Mouse (Mus musculus): ENCODE results near the gene Kyat3. TPM values are rescaled to one million over a fixed set of nuclear protein-coding genes. Genes with fewer than 3 reads are reported as not detected.
"Not testable (repeated sequence)": the region's sequence is repeated elsewhere in the genome, so short reads cannot be mapped to it uniquely, and the experiment has no call there.

The Kyat3 gene
- total and polyA plus RNA-seq, 2 experiments: 58.9 to 369 TPM

DNA sequence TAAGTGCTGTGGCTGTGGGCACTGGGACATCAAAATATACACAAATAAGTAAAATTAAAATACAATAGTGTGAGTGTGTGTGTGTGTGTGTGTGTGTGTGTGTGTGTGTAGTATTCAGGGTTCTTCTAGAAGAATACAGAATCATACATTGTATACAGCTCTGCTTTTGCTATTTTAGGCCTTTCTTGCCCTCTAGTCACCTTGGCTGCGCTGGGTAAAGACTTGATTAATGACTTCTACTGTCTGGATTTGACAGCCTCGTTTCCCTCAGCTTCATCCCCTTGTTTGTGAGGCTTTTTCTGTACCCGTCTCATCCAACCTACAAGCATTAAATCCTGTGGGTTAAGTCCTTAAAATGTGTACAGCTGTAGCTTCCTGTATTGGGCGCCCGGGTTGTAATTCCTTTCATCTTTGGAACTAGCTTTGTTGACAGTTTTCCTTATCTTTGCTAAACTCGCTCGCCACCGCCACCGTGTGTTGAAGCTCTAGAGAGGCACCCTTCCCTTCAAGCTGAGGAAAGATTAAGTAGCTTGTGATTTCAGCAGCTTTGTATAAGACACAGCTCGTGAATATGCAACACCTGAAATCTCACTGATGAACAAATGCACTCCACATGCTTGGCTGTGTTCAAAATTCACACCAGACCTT lies 9.6 kb downstream of the Kyat3 start:
- Histone ChIP-seq H3K36me3 (ENCODE audit: control insufficient read depth, insufficient read depth, low read length) (no peaks in the 10 kb centered on the region; the same call in 1 of the 2 replicates), H3K9ac (ENCODE audit: low read depth, low read length) (no peak overlapping the region; the same call in 1 of the 2 replicates), H3K27me3 (ENCODE audit: control insufficient read depth, insufficient read depth, low read length) (no peaks in the 10 kb centered on the region), H3K4me3 (ENCODE audit: insufficient read depth, low read depth, low read length) (no peak overlapping the region), H3K27ac (replicated peaks; ENCODE audit: insufficient read depth, low read depth, low read length) (peak overlapping the region; percentile 76), H3K4me1 (ENCODE audit: control insufficient read depth, insufficient read depth, low read length) (peaks cover 21% of the 10 kb centered on the region), H3K79me2 (ENCODE audit: control insufficient read depth, insufficient read depth, low read length) (no peaks in the 10 kb centered on the region)
- 9% methylated on average over 10 of the region's 10 CpGs for WGBS
- TF ChIP-seq CTCF (IDR thresholded peaks at IDR 0.05; ENCODE audit: low read depth, low read length) (peak; percentile 73), POLR2A (IDR thresholded peaks at IDR 0.05; ENCODE audit: extremely low read depth, insufficient read depth, low read length) (no peak)
- DNase-seq (ENCODE audit: extremely low read depth, low read depth, low spot score): peak; percentile 75

DNA sequence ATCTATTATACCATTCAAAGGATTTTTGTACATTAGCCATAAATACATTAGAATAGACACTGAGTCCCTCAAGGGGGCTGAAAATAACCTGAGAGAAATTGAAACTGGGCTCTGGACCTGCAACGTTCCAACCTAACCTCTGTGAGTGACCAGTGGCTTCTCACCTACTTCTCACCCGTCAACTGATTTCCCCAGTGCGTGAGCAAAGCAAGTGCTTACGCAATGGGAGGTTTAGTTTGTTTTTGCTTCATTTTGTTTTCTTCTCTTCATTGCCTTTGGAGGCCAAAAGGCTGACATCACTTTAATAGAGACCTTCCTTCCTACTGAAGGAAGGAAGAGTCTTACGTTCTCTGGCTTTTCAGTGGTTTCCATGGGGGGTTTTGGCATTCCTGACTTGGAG lies 10.5 kb downstream of the Kyat3 start:
- H3K79me2 ChIP-seq (ENCODE audit: control insufficient read depth, insufficient read depth, low read length): no peaks in the 10 kb centered on the region
- no peaks in the 10 kb centered on the region for H3K27me3 ChIP-seq (ENCODE audit: control insufficient read depth, insufficient read depth, low read length)
- TF ChIP-seq CTCF (IDR thresholded peaks at IDR 0.05; ENCODE audit: low read depth, low read length) (no peak), POLR2A (IDR thresholded peaks at IDR 0.05; ENCODE audit: extremely low read depth, insufficient read depth, low read length) (no peak)
- no peak overlapping the region for H3K4me3 ChIP-seq (ENCODE audit: insufficient read depth, low read depth, low read length)
- H3K27ac ChIP-seq (replicated peaks; ENCODE audit: insufficient read depth, low read depth, low read length): peak overlapping the region; percentile 97
- H3K36me3 ChIP-seq (ENCODE audit: control insufficient read depth, insufficient read depth, low read length): no peaks in the 10 kb centered on the region; the same call in 1 of the 2 replicates
- H3K9ac ChIP-seq (ENCODE audit: low read depth, low read length): peak overlapping the region; percentile 17; the same call in 1 of the 2 replicates
- H3K4me1 ChIP-seq (ENCODE audit: control insufficient read depth, insufficient read depth, low read length): peaks cover 19% of the 10 kb centered on the region
- peak; percentile 95 for DNase-seq (ENCODE audit: extremely low read depth, low read depth, low spot score)
- 28% methylated on average over 5 of the region's 5 CpGs for whole genome bisulfite sequencing

DNA sequence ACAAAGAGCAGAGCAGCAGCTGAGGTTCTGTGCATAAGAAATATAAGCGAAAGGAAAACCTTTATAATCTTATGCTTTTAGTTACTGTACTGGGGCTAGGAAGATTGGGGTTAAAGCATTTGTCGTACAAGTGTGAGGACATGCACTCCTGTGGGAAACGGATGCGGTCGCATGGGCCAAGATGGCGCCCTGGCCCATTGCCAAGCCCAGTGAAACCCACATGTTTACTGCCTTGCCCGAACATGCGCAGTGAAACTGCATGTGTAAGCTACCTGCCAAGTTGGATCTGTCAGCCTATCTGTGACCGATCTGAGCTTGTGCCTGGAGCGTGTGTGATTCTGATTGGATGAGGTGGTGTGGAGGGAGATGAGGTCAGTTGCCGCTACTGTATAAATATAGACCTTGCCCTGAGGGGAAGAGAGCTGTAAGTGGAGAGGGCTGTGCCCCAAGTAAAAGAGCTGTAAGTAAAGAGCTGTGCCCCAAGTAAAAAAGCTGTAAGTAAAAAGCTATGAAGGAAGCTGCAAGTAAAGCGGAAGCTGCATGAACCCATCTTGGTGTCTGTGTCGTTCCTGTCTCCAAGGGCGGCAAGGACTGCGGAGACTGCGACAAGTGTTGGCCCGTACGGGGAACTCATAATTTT lies 11.7 kb downstream of the Kyat3 start:
- peak; percentile 93 for DNase-seq (ENCODE audit: extremely low read depth, low read depth, low spot score)
- Histone ChIP-seq H3K27ac (replicated peaks; ENCODE audit: insufficient read depth, low read depth, low read length) (peak overlapping the region; percentile 97), H3K4me1 (ENCODE audit: control insufficient read depth, insufficient read depth, low read length) (peaks cover 12% of the 10 kb centered on the region), H3K9ac (ENCODE audit: low read depth, low read length) (peak overlapping the region; percentile 97), H3K4me3 (ENCODE audit: insufficient read depth, low read depth, low read length) (peak overlapping the region; percentile 71)
- 32% methylated on average over 18 of the region's 18 CpGs for WGBS
- not testable (repeated sequence) for H3K79me2 ChIP-seq (ENCODE audit: control insufficient read depth, insufficient read depth, low read length); H3K27me3 ChIP-seq (ENCODE audit: control insufficient read depth, insufficient read depth, low read length); H3K36me3 ChIP-seq (ENCODE audit: control insufficient read depth, insufficient read depth, low read length)
- TF ChIP-seq POLR2A (IDR thresholded peaks at IDR 0.05; ENCODE audit: extremely low read depth, insufficient read depth, low read length): peak; percentile 74; the same call in 1 of the 2 replicates

DNA sequence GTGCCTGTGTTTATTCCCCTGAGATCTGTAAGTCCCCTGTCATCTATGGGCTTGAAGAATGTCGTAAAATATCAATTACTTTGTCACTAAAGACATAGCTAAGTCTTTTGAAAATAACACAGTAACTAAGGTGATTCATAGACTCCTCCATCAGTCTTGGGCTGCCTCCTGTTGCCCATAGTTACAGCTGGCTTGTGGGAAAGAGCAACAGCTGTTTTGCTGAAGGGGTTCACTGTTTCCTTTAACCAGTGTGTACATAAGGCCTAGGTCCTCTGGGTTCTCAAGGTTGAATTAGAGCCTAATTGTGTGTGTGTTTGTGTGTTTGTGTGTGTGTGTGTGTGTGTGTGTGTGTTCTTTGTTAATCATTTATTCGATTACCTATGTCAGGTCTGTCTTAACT lies 24.6 kb downstream of the Kyat3 start:
- DNase-seq (ENCODE audit: extremely low read depth, low read depth, low spot score): no peak
- H3K9ac ChIP-seq (ENCODE audit: low read depth, low read length): no peak overlapping the region
- WGBS: 69% methylated on average over 2 of the region's 2 CpGs
- H3K36me3 ChIP-seq (ENCODE audit: control insufficient read depth, insufficient read depth, low read length): peaks cover 87% of the 10 kb centered on the region
- H3K27ac ChIP-seq (replicated peaks; ENCODE audit: insufficient read depth, low read depth, low read length): no peak overlapping the region
- H3K4me1 ChIP-seq (ENCODE audit: control insufficient read depth, insufficient read depth, low read length): 0 out of 2 replicates have a peak, but pooled peaks cover 2% of the 10 kb centered on the region
- no peaks in the 10 kb centered on the region for H3K27me3 ChIP-seq (ENCODE audit: control insufficient read depth, insufficient read depth, low read length)
- H3K4me3 ChIP-seq (ENCODE audit: insufficient read depth, low read depth, low read length): no peak overlapping the region
- no peak for TF ChIP-seq POLR2A (IDR thresholded peaks at IDR 0.05; ENCODE audit: extremely low read depth, insufficient read depth, low read length)
- TF ChIP-seq CTCF (IDR thresholded peaks at IDR 0.05; ENCODE audit: low read depth, low read length): no peak
- 0 out of 2 replicates have a peak, but pooled peaks cover 4% of the 10 kb centered on the region for H3K79me2 ChIP-seq (ENCODE audit: control insufficient read depth, insufficient read depth, low read length)

DNA sequence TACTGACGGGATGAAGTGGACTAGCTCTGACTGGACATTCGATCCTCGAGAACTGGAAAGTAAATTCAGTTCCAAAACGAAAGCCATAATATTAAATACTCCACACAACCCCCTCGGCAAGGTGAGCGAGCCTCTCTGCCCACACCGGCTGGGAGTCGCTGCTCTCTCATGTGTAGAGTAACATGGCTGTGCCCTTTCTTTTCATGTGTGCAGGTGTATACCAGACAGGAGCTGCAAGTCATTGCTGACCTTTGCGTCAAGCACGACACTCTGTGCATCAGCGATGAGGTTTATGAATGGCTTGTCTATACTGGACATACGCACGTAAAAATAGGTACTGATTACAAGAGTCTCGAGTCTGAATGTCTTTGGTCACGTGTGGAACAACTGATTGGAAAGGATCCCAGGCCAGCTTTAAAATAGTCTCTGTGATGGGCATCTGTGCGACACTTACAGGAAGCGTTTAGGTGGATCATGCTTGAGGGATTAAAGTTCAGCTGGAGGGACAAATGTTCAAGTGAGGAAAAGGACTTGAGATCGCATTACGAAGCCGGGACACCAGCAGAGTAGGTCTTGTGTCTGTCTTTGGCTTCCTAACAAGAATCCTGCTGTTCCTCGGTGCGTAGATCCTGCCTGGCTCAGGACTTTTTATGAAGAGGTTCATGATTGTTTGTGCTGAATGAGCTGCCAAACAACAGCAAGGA lies 25.3 kb downstream of the Kyat3 start:
- TF ChIP-seq CTCF (IDR thresholded peaks at IDR 0.05; ENCODE audit: low read depth, low read length) (no peak), POLR2A (IDR thresholded peaks at IDR 0.05; ENCODE audit: extremely low read depth, insufficient read depth, low read length) (no peak)
- H3K79me2 ChIP-seq (ENCODE audit: control insufficient read depth, insufficient read depth, low read length): 0 out of 2 replicates have a peak, but pooled peaks cover 4% of the 10 kb centered on the region
- no peak overlapping the region for H3K4me3 ChIP-seq (ENCODE audit: insufficient read depth, low read depth, low read length)
- peaks cover 87% of the 10 kb centered on the region for H3K36me3 ChIP-seq (ENCODE audit: control insufficient read depth, insufficient read depth, low read length)
- no peak for DNase-seq (ENCODE audit: extremely low read depth, low read depth, low spot score)
- H3K9ac ChIP-seq (ENCODE audit: low read depth, low read length): no peak overlapping the region
- peaks cover 3% of the 10 kb centered on the region; the same call in 1 of the 2 replicates for H3K4me1 ChIP-seq (ENCODE audit: control insufficient read depth, insufficient read depth, low read length)
- no peaks in the 10 kb centered on the region for H3K27me3 ChIP-seq (ENCODE audit: control insufficient read depth, insufficient read depth, low read length)
- H3K27ac ChIP-seq (replicated peaks; ENCODE audit: insufficient read depth, low read depth, low read length): no peak overlapping the region
- 86% methylated on average over 22 of the region's 22 CpGs for WGBS
